Mouse (Mus musculus): ENCODE measurements at regions not wholly inside any gene's neighbourhood (a gene's known extent, or its start where the extent isn't known, plus 50 kb on each side); places are given as distances from the start of the nearest gene placed in this dataset.

DNA sequence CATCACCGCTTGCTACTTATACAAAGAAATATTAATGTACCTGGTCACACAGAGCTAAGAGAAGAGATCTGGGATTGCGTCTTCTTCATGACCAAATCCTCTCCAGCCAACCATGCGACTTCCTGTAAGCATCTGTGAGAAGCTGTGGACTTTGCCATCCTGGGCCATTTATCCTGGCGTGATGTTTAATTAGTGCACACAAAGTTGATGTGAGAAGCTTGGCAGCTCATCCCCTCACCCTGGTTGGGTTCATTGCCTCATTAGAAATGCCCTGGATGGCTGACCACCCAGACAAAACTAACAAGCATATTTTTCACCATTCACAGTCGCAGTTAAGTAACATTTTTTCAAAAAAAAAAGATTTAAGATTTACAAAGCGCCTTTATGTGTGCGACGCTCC lies 69.3 kb upstream of the Zfp462 start:
- 90% methylated on average over 8 of the region's 8 CpGs for WGBS
- no peak for ATAC-seq (ENCODE audit: insufficient number of reproducible peaks, insufficient read depth, low FRiP score, low read depth)
- Histone ChIP-seq H3K4me1 (ENCODE audit: control insufficient read depth in 2 of 2, insufficient read depth in 2 of 2, low read length in 2 of 2) (no peaks in the 10 kb centered on the region; a peak in 1 of 4 replicates), H3K27me3 (ENCODE audit: control insufficient read depth, insufficient read depth, low read length) (no peaks in the 10 kb centered on the region), H3K4me2 (ENCODE audit: low read length) (no peak overlapping the region), H3K36me3 (ENCODE audit: control insufficient read depth, insufficient read depth, low read length) (no peaks in the 10 kb centered on the region), H3K9ac (ENCODE audit: low read length) (no peak overlapping the region), H3K9me3 (ENCODE audit: control insufficient read depth, low read length) (no peaks in the 10 kb centered on the region), H3K27ac (replicated peaks in 1 of 2; ENCODE audit: control insufficient read depth in 1 of 2, insufficient read depth in 1 of 2, low read depth in 2 of 2, low read length in 2 of 2) (no peak overlapping the region), H3K4me3 (ENCODE audit: control insufficient read depth in 1 of 2, insufficient read depth in 1 of 2, low read depth in 1 of 2, low read length in 2 of 2) (no peak overlapping the region)

DNA sequence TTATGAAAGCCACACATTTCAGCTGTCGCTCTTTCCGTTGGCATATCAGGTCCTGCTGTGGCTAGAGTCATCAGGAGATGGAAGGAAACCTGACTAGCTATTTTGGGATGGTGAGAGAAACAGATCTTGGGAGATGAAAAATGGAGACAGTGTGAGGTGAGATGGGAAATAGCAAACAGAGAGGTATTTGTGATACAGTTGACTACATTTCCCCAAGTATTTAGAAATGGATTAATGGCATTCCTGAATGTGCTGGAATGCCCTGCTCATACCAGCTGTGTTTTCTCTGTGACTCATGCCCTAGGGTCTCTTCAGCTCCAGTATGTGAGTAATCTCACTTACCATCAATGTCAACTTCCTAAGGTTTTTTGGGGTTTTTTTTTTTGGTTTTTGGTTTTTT lies 67.5 kb upstream of the Zfp462 start:
- no peaks in the 10 kb centered on the region; a peak in 1 of 4 replicates for H3K4me1 ChIP-seq (ENCODE audit: control insufficient read depth in 2 of 2, insufficient read depth in 2 of 2, low read length in 2 of 2)
- no peaks in the 10 kb centered on the region for H3K9me3 ChIP-seq (ENCODE audit: control insufficient read depth, low read length)
- H3K27ac ChIP-seq (replicated peaks in 1 of 2; ENCODE audit: control insufficient read depth in 1 of 2, insufficient read depth in 1 of 2, low read depth in 2 of 2, low read length in 2 of 2) = no peak overlapping the region
- no peak overlapping the region for H3K9ac ChIP-seq (ENCODE audit: low read length)
- ATAC-seq (ENCODE audit: insufficient number of reproducible peaks, insufficient read depth, low FRiP score, low read depth) = no peak
- no peak overlapping the region for H3K4me3 ChIP-seq (ENCODE audit: control insufficient read depth in 1 of 2, insufficient read depth in 1 of 2, low read depth in 1 of 2, low read length in 2 of 2)
- H3K4me2 ChIP-seq (ENCODE audit: low read length) = no peak overlapping the region
- no peaks in the 10 kb centered on the region for H3K36me3 ChIP-seq (ENCODE audit: control insufficient read depth, insufficient read depth, low read length)
- WGBS = 65% methylated on average over 2 of the region's 2 CpGs
- H3K27me3 ChIP-seq (ENCODE audit: control insufficient read depth, insufficient read depth, low read length) = no peaks in the 10 kb centered on the region

DNA sequence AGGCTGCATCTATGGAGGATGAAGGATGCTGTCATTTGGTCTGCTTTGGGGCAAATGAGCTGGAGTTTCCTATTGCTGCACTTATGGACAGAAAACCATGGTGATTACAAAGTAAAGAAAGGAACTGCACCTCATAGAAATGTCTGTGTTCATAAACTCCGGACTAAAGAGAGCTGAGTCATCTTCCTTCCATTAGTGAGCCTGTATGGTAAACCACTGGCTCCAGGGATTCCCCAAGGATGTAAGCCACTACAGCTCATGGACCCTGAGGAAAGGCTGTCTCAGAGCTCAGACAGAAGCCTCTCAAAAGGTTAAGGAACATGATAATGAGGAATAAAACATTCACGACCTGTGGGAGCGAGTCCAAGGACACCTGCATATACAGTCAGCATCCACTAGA lies 66.3 kb upstream of the Zfp462 start:
- H3K9ac ChIP-seq (ENCODE audit: low read length) = no peak overlapping the region
- H3K4me1 ChIP-seq (ENCODE audit: control insufficient read depth in 2 of 2, insufficient read depth in 2 of 2, low read length in 2 of 2) = no peaks in the 10 kb centered on the region; a peak in 1 of 4 replicates
- H3K4me2 ChIP-seq (ENCODE audit: low read length) = no peak overlapping the region

GRCm38 (mm10) chr4:54893288-54893687 lies 51.6 kb upstream of the Zfp462 start:
- H3K36me3 ChIP-seq (ENCODE audit: control insufficient read depth, insufficient read depth, low read length) = no peaks in the 10 kb centered on the region
- no peak overlapping the region for H3K27ac ChIP-seq (replicated peaks in 1 of 2; ENCODE audit: control insufficient read depth in 1 of 2, insufficient read depth in 1 of 2, low read depth in 2 of 2, low read length in 2 of 2)
- no peak for ATAC-seq (ENCODE audit: insufficient number of reproducible peaks, insufficient read depth, low FRiP score, low read depth)
- H3K9me3 ChIP-seq (ENCODE audit: control insufficient read depth, low read length) = no peaks in the 10 kb centered on the region
- H3K4me2 ChIP-seq (ENCODE audit: low read length) = no peak overlapping the region
- H3K4me3 ChIP-seq (ENCODE audit: control insufficient read depth in 1 of 2, insufficient read depth in 1 of 2, low read depth in 1 of 2, low read length in 2 of 2) = no peak overlapping the region
- no peaks in the 10 kb centered on the region for H3K4me1 ChIP-seq (ENCODE audit: control insufficient read depth in 2 of 2, insufficient read depth in 2 of 2, low read length in 2 of 2)
- no peaks in the 10 kb centered on the region for H3K27me3 ChIP-seq (ENCODE audit: control insufficient read depth, insufficient read depth, low read length)
- H3K9ac ChIP-seq (ENCODE audit: low read length) = no peak overlapping the region
- 81% methylated on average over 5 of the region's 5 CpGs for WGBS

More for the DNA sequence above, 66.3 kb upstream of the Zfp462 start:
- ATAC-seq (ENCODE audit: insufficient number of reproducible peaks, insufficient read depth, low FRiP score, low read depth) = no peak
- no peaks in the 10 kb centered on the region for H3K36me3 ChIP-seq (ENCODE audit: control insufficient read depth, insufficient read depth, low read length)
- no peaks in the 10 kb centered on the region for H3K27me3 ChIP-seq (ENCODE audit: control insufficient read depth, insufficient read depth, low read length)
- 73% methylated on average over 3 of the region's 3 CpGs for WGBS
- no peak overlapping the region for H3K27ac ChIP-seq (replicated peaks in 1 of 2; ENCODE audit: control insufficient read depth in 1 of 2, insufficient read depth in 1 of 2, low read depth in 2 of 2, low read length in 2 of 2)
- no peaks in the 10 kb centered on the region for H3K9me3 ChIP-seq (ENCODE audit: control insufficient read depth, low read length)
- H3K4me3 ChIP-seq (ENCODE audit: control insufficient read depth in 1 of 2, insufficient read depth in 1 of 2, low read depth in 1 of 2, low read length in 2 of 2) = no peak overlapping the region

All from heart, embryonic 14.5 days (tissue).